Mouse (Mus musculus) urinary bladder, postnatal 14 days (tissue): Measurements from ENCODE around the gene Ubald2.
A peak's percentile ranks its signal among the peaks of the same experiment; 100 is the strongest.
"Not testable (repeated sequence)": the region's sequence is repeated elsewhere in the genome, so short reads cannot be mapped to it uniquely, and the experiment has no call there.

ENCODE experiments used
- DNase-seq: peaks from one replicate; pipeline ENCODE4 v3.0.0; 2021; ENCODE audit warnings: low spot score

Gene Ubald2

GRCm38 (mm10) chr11:116433356-116434286, at the start of gene Ubald2:
Ubald2 (plus strand) TSS chr11:116434094.
- peak; percentile 99 for DNase-seq

GRCm38 (mm10) chr11:116384171-116384570, 49.7 kb upstream of the Ubald2 start:
- DNase-seq = no peak

- DNase-seq = no peak
These were observed 47.9 kb upstream of the Ubald2 start for GRCm38 (mm10) chr11:116385999-116386398.

GRCm38 (mm10) chr11:116387086-116388071, 46.5 kb upstream of the Ubald2 start:
- DNase-seq = peak; percentile 16

- DNase-seq = peak; percentile 41
These were observed 44.9 kb upstream of the Ubald2 start for GRCm38 (mm10) chr11:116388841-116389480.

- no peak for DNase-seq
These were observed 39.1 kb upstream of the Ubald2 start for GRCm38 (mm10) chr11:116394769-116395168.

- DNase-seq = no peak
These were observed 37.5 kb upstream of the Ubald2 start for GRCm38 (mm10) chr11:116396276-116396933.

GRCm38 (mm10) chr11:116396934-116397330, 37.0 kb upstream of the Ubald2 start:
- DNase-seq = no peak

GRCm38 (mm10) chr11:116397517-116398347, 36.2 kb upstream of the Ubald2 start:
- no peak for DNase-seq

- no peak for DNase-seq
These were observed 35.6 kb upstream of the Ubald2 start for GRCm38 (mm10) chr11:116398348-116398677.

GRCm38 (mm10) chr11:116400560-116400959, 33.3 kb upstream of the Ubald2 start:
- DNase-seq = peak; percentile 19

- no peak for DNase-seq
These were observed 28.3 kb upstream of the Ubald2 start for GRCm38 (mm10) chr11:116405601-116406000.

- no peak for DNase-seq
These were observed 27.6 kb upstream of the Ubald2 start for GRCm38 (mm10) chr11:116406231-116406728.

- DNase-seq = no peak
These were observed 24.9 kb upstream of the Ubald2 start for GRCm38 (mm10) chr11:116409008-116409407.

- DNase-seq = not testable (repeated sequence)
These were observed 23.5 kb upstream of the Ubald2 start for GRCm38 (mm10) chr11:116410415-116410814.

- DNase-seq = no peak
These were observed 22.3 kb upstream of the Ubald2 start for GRCm38 (mm10) chr11:116411582-116411981.

GRCm38 (mm10) chr11:116412028-116412827, 21.7 kb upstream of the Ubald2 start:
- no peak for DNase-seq

GRCm38 (mm10) chr11:116412904-116413630, 20.8 kb upstream of the Ubald2 start, which contains the start of gene Rnf157:
Rnf157 (minus strand) TSS chr11:116413032.
- DNase-seq = peak; percentile 74

- DNase-seq = no peak
These were observed 20.3 kb upstream of the Ubald2 start for GRCm38 (mm10) chr11:116413631-116414022.
